9 mouse cellular contexts compared by ENCODE assay signal in genomic region chr19:24251869-24252268, GRCm38 (mm10). TPM values are rescaled to one million over a fixed set of nuclear protein-coding genes. Genes with fewer than 3 reads are reported as not detected.
A peak's percentile ranks its signal among the peaks of the same experiment; 100 is the strongest.
DNase-seq lines count a peak whose midpoint lies in the region; ATAC-seq and TF ChIP-seq lines count a peak whose summit lies in the region.
"Had no signal": no experiment of that assay in that cellular context is flagged by ENCODE, and none has a peak within 500 bp of the region (broad histone marks: within the 10 kb centered on the region; RNA-seq: fewer than 3 reads in every experiment).

No protein-coding gene starts in this region.

- H3K4me3 ChIP-seq in forebrain, embryonic 14.5 days (ENCODE audit: low read depth, low read length): no peak overlapping the region
- H3K4me3 ChIP-seq in forebrain, embryonic 16.5 days (replicated peaks; ENCODE audit: low read length): no peak overlapping the region
- H3K4me3 ChIP-seq in heart, embryonic 14.5 days (ENCODE audit: control insufficient read depth in 1 of 2, insufficient read depth in 1 of 2, low read depth in 1 of 2, low read length in 2 of 2): no peak overlapping the region
- H3K4me3 ChIP-seq in liver, postnatal 0 days (ENCODE audit: low read depth, low read length): no peak overlapping the region

- whole genome bisulfite sequencing in forebrain, embryonic 14.5 days: 7% methylated on average over 6 of the region's 6 CpGs
- WGBS in forebrain, embryonic 16.5 days: 11% methylated on average over 6 of the region's 6 CpGs
- 14% methylated on average over 6 of the region's 6 CpGs for WGBS in heart, embryonic 14.5 days
- 19% methylated on average over 6 of the region's 6 CpGs for WGBS in liver, postnatal 0 days (ENCODE audit: insufficient replicate concordance)

- H3K27ac ChIP-seq in forebrain, embryonic 14.5 days (ENCODE audit: low read depth, low read length): no peak overlapping the region
- H3K27ac ChIP-seq in forebrain, embryonic 16.5 days (ENCODE audit: low read length): no peak overlapping the region
- peak overlapping the region; percentile 78 for H3K27ac ChIP-seq in heart, embryonic 14.5 days (replicated peaks in 1 of 2; ENCODE audit: control insufficient read depth in 1 of 2, insufficient read depth in 1 of 2, low read depth in 2 of 2, low read length in 2 of 2)
- H3K27ac ChIP-seq in liver, postnatal 0 days (ENCODE audit: low read depth): peak overlapping the region; percentile 18; the same call in 1 of the 2 replicates

- no peaks in the 10 kb centered on the region for H3K36me3 ChIP-seq in forebrain, embryonic 14.5 days (ENCODE audit: control insufficient read depth, insufficient read depth, low read length)
- no peaks in the 10 kb centered on the region for H3K36me3 ChIP-seq in forebrain, embryonic 16.5 days (ENCODE audit: control insufficient read depth, insufficient read depth)
- no peaks in the 10 kb centered on the region for H3K36me3 ChIP-seq in heart, embryonic 14.5 days (ENCODE audit: control insufficient read depth, insufficient read depth, low read length)
- no peaks in the 10 kb centered on the region for H3K36me3 ChIP-seq in liver, postnatal 0 days (replicated peaks; ENCODE audit: insufficient read depth, low read length)

- no peak for TF ChIP-seq EP300 in liver, postnatal 0 days (IDR thresholded peaks at IDR 0.05; ENCODE audit: low read depth)

- H3K4me2 ChIP-seq in forebrain, embryonic 14.5 days (ENCODE audit: low read length): no peak overlapping the region
- no peak overlapping the region for H3K4me2 ChIP-seq in forebrain, embryonic 16.5 days (ENCODE audit: low read length)
- H3K4me2 ChIP-seq in heart, embryonic 14.5 days (ENCODE audit: low read length): peak overlapping the region; percentile 54
- H3K4me2 ChIP-seq in liver, postnatal 0 days (ENCODE audit: low read depth, low read length): no peak overlapping the region

- no peaks in the 10 kb centered on the region for H3K27me3 ChIP-seq in forebrain, embryonic 14.5 days (replicated peaks; ENCODE audit: control insufficient read depth, insufficient read depth, low read length)
- no peaks in the 10 kb centered on the region for H3K27me3 ChIP-seq in forebrain, embryonic 16.5 days (replicated peaks; ENCODE audit: control insufficient read depth, insufficient read depth, low read length)
- no peaks in the 10 kb centered on the region for H3K27me3 ChIP-seq in heart, embryonic 14.5 days (ENCODE audit: control insufficient read depth, insufficient read depth, low read length)
- no peaks in the 10 kb centered on the region for H3K27me3 ChIP-seq in liver, postnatal 0 days (ENCODE audit: insufficient read depth, low read length)

- H3K4me1 ChIP-seq in forebrain, embryonic 14.5 days (ENCODE audit: control insufficient read depth, insufficient read depth, low read length): peaks cover 7% of the 10 kb centered on the region; the same call in 1 of the 2 replicates
- peaks cover 7% of the 10 kb centered on the region for H3K4me1 ChIP-seq in forebrain, embryonic 16.5 days (replicated peaks; ENCODE audit: control insufficient read depth, insufficient read depth, low read length)
- H3K4me1 ChIP-seq in heart, embryonic 14.5 days (ENCODE audit: control insufficient read depth in 2 of 2, insufficient read depth in 2 of 2, low read length in 2 of 2): peaks cover 8 to 17% of the 10 kb centered on the region in 2 experiments
- H3K4me1 ChIP-seq in liver, postnatal 0 days (ENCODE audit: insufficient read depth): peaks cover 5% of the 10 kb centered on the region; the same call in 1 of the 2 replicates

- no peak overlapping the region for H3K9ac ChIP-seq in forebrain, embryonic 14.5 days (ENCODE audit: low read length)
- no peak overlapping the region for H3K9ac ChIP-seq in forebrain, embryonic 16.5 days (replicated peaks; ENCODE audit: low read depth, low read length)
- peak overlapping the region; percentile 59 for H3K9ac ChIP-seq in heart, embryonic 14.5 days (ENCODE audit: low read length)
- no peak overlapping the region for H3K9ac ChIP-seq in liver, postnatal 0 days (replicated peaks)

- no peak for TF ChIP-seq CTCF in liver, postnatal 0 days (IDR thresholded peaks at IDR 0.05; ENCODE audit: low read depth)

- DNase-seq in forebrain, embryonic 14.5 days (ENCODE audit: low spot score): peak; percentile 39
- peak; percentile 86 for DNase-seq in R1 (ENCODE audit: low read depth, low spot score)
- no peak for DNase-seq in liver, postnatal 0 days
- DNase-seq in retina, embryonic 14.5 days (ENCODE audit: low spot score): no peak
- no peak for DNase-seq in B cell, adult 2 months
- DNase-seq in spleen, postnatal 10 days (ENCODE audit: low spot score in 2 of 2): no peak
- DNase-seq: thymus, adult 18-20 months had no signal

- no peak for ATAC-seq in forebrain, embryonic 14.5 days
- ATAC-seq in forebrain, embryonic 16.5 days: no peak
- ATAC-seq in heart, embryonic 14.5 days (ENCODE audit: insufficient number of reproducible peaks, insufficient read depth, low FRiP score, low read depth): peak; percentile 73
- no peak for ATAC-seq in liver, postnatal 0 days

- H3K9me3 ChIP-seq in forebrain, embryonic 14.5 days (replicated peaks; ENCODE audit: control insufficient read depth, low read length): no peaks in the 10 kb centered on the region
- H3K9me3 ChIP-seq in forebrain, embryonic 16.5 days (ENCODE audit: control insufficient read depth, low read length): no peaks in the 10 kb centered on the region
- H3K9me3 ChIP-seq in heart, embryonic 14.5 days (ENCODE audit: control insufficient read depth, low read length): no peaks in the 10 kb centered on the region
- H3K9me3 ChIP-seq in liver, postnatal 0 days (ENCODE audit: low read length): no peaks in the 10 kb centered on the region

RNA-seq across cellular contexts. Expression of gene Tjp2, which starts 27.0 kb away (rescaled TPM):
- polyA plus RNA-seq in forebrain, embryonic 14.5 days (2014; fragmentation: Nextera tagmentation; extraction: Ambion mirVana): 9.0 and 11.6 TPM in 2 replicates
- 11.3 and 15.0 TPM in 2 replicates for polyA plus RNA-seq in forebrain, embryonic 16.5 days (2015; fragmentation: Nextera tagmentation; extraction: Ambion mirVana)
- 22.7 and 23.2 TPM in 2 replicates for polyA plus RNA-seq in heart, embryonic 14.5 days (2014; fragmentation: Nextera tagmentation; extraction: Ambion mirVana)
- polyA plus RNA-seq in liver, postnatal 0 days (2015; fragmentation: Nextera tagmentation; extraction: Ambion mirVana): 3.5 and 4.1 TPM in 2 replicates

RNA-seq across cellular contexts. Expression of gene Fxn, which starts 28.5 kb away (rescaled TPM):
- 40.5 and 47.9 TPM in 2 replicates for polyA plus RNA-seq in forebrain, embryonic 14.5 days (2014; fragmentation: Nextera tagmentation; extraction: Ambion mirVana)
- polyA plus RNA-seq in forebrain, embryonic 16.5 days (2015; fragmentation: Nextera tagmentation; extraction: Ambion mirVana): 40.1 and 40.3 TPM in 2 replicates
- 60.4 and 64.6 TPM in 2 replicates for polyA plus RNA-seq in heart, embryonic 14.5 days (2014; fragmentation: Nextera tagmentation; extraction: Ambion mirVana)
- polyA plus RNA-seq in liver, postnatal 0 days (2015; fragmentation: Nextera tagmentation; extraction: Ambion mirVana): 34.2 and 34.8 TPM in 2 replicates

Comparison
In these comparisons a context has a peak if more than half of its experiments do, and no peak if none do; other contexts are left out.
1. DNase-seq: peak in forebrain, embryonic 14.5 days (single experiment) and R1 (single experiment); none in liver, postnatal 0 days (single experiment), retina, embryonic 14.5 days (single experiment), B cell, adult 2 months (0 of 2) and spleen, postnatal 10 days (0 of 2).
2. H3K27ac ChIP-seq: peak in heart, embryonic 14.5 days (2 of 2) and liver, postnatal 0 days (single experiment); none in forebrain, embryonic 14.5 days (single experiment) and forebrain, embryonic 16.5 days (single experiment).